Comparison of ENCODE assay signal across 9 mouse cellular contexts in the genomic region with DNA sequence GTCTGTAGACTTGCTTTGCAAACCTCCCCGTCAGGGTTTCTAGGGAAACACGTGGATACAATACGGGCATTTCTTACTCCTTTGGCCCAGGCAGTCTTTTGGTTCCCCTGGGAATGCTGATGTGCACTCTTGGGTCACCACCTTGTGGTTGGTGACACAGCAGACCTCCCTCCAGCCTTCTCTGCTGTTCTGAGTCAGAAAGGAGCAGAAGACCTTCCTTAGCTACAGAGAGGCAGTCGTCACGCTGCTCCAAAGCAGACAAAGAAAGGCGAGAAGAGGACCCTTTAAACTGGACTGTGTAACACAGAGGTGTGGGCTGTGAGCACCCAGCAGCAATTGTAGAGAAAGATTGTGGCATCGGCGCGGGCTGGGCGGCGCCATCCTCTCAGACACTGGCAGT. TPM values are rescaled to one million over a fixed set of nuclear protein-coding genes. Genes with fewer than 3 reads are reported as not detected.
DNase-seq lines count a peak whose midpoint lies in the region; ATAC-seq and TF ChIP-seq lines count a peak whose summit lies in the region.
"Had no signal": no experiment of that assay in that cellular context is flagged by ENCODE, and none has a peak within 500 bp of the region (broad histone marks: within the 10 kb centered on the region; RNA-seq: fewer than 3 reads in every experiment).

No protein-coding gene starts in this region.

- DNase-seq in heart, embryonic 10.5 days (ENCODE audit: low spot score), result no peak
- DNase-seq in heart, adult 9 months (ENCODE audit: low spot score in 2 of 2), result no peak
- no peak for DNase-seq in adipocyte (ENCODE audit: low spot score)
- DNase-seq in spleen, postnatal 14 days (ENCODE audit: low spot score in 2 of 2), result no peak

- TF ChIP-seq CTCF in E14TG2a.4 (conservative IDR thresholded peaks at IDR 0.05; ENCODE audit: low read length), result no peak

- no peaks in the 10 kb centered on the region for H3K9me3 ChIP-seq in heart, embryonic 10.5 days
- no peaks in the 10 kb centered on the region for H3K9me3 ChIP-seq in E14TG2a.4 (ENCODE audit: low read length)
- H3K9me3 ChIP-seq in forebrain, embryonic 15.5 days, result no peaks in the 10 kb centered on the region
- no peaks in the 10 kb centered on the region for H3K9me3 ChIP-seq in midbrain, embryonic 12.5 days

- H3K9ac ChIP-seq in forebrain, embryonic 15.5 days (replicated peaks), result peak overlapping the region; percentile 2
- H3K9ac ChIP-seq in midbrain, embryonic 12.5 days (replicated peaks), result peak overlapping the region; percentile 39; the same call in 1 of the 2 replicates

- H3K4me1 ChIP-seq in heart, embryonic 10.5 days, result peaks cover 20% of the 10 kb centered on the region
- H3K4me1 ChIP-seq in E14TG2a.4 (replicated peaks; ENCODE audit: low read depth, low read length), result peaks cover 89% of the 10 kb centered on the region
- peaks cover 32% of the 10 kb centered on the region for H3K4me1 ChIP-seq in forebrain, embryonic 15.5 days
- peaks cover 35% of the 10 kb centered on the region for H3K4me1 ChIP-seq in midbrain, embryonic 12.5 days

- peak; percentile 74 for ATAC-seq in forebrain, embryonic 15.5 days (replicated peaks)
- peak; percentile 41; the same call in 1 of the 2 replicates for ATAC-seq in midbrain, embryonic 12.5 days (ENCODE audit: low FRiP score, low read depth)
- ATAC-seq in megakaryocyte-erythroid progenitor cell, adult 5-6 weeks (replicated peaks; ENCODE audit: low FRiP score, low TSS enrichment, poor library complexity, severe bottlenecking), result no peak

- H3K4me3 ChIP-seq in heart, embryonic 10.5 days, result peak overlapping the region; percentile 15; the same call in 1 of the 2 replicates
- peak overlapping the region; percentile 10; the same call in 1 of the 2 replicates for H3K4me3 ChIP-seq in E14TG2a.4 (replicated peaks; ENCODE audit: low read length)
- no peak overlapping the region for H3K4me3 ChIP-seq in forebrain, embryonic 15.5 days
- no peak overlapping the region for H3K4me3 ChIP-seq in midbrain, embryonic 12.5 days

- peak overlapping the region; percentile 74 for H3K27ac ChIP-seq in heart, embryonic 10.5 days
- H3K27ac ChIP-seq in forebrain, embryonic 15.5 days (replicated peaks), result peak overlapping the region; percentile 88
- peak overlapping the region; percentile 89 for H3K27ac ChIP-seq in midbrain, embryonic 12.5 days (replicated peaks)

- 43% methylated on average over 11 of the region's 11 CpGs for WGBS in heart, embryonic 10.5 days
- 4% methylated on average over 11 of the region's 11 CpGs for WGBS in forebrain, embryonic 15.5 days
- WGBS in midbrain, embryonic 12.5 days, result 18% methylated on average over 11 of the region's 11 CpGs

- peak overlapping the region; percentile 25 for H3K4me2 ChIP-seq in forebrain, embryonic 15.5 days (replicated peaks)
- peak overlapping the region; percentile 36 for H3K4me2 ChIP-seq in midbrain, embryonic 12.5 days (replicated peaks)

- no peaks in the 10 kb centered on the region for H3K36me3 ChIP-seq in heart, embryonic 10.5 days
- H3K36me3 ChIP-seq in E14TG2a.4 (ENCODE audit: insufficient read depth, low read length), result no peaks in the 10 kb centered on the region
- no peaks in the 10 kb centered on the region for H3K36me3 ChIP-seq in forebrain, embryonic 15.5 days
- no peaks in the 10 kb centered on the region for H3K36me3 ChIP-seq in midbrain, embryonic 12.5 days

- no peaks in the 10 kb centered on the region for H3K27me3 ChIP-seq in heart, embryonic 10.5 days (ENCODE audit: insufficient read depth, poor library complexity, severe bottlenecking)
- no peaks in the 10 kb centered on the region for H3K27me3 ChIP-seq in E14TG2a.4 (ENCODE audit: insufficient read depth, low read length)
- H3K27me3 ChIP-seq in forebrain, embryonic 15.5 days, result no peaks in the 10 kb centered on the region
- peaks cover 4% of the 10 kb centered on the region; the same call in 1 of the 2 replicates for H3K27me3 ChIP-seq in midbrain, embryonic 12.5 days

RNA-seq across cellular contexts. Expression of a gene that starts 5.7 kb away (rescaled TPM):
- polyA plus RNA-seq in heart, embryonic 10.5 days (2016; fragmentation: Nextera tagmentation; extraction: Ambion mirVana), result 26.7 and 33.8 TPM in 2 replicates
- 53.6 and 55.3 TPM in 2 replicates for polyA plus RNA-seq in forebrain, embryonic 15.5 days (2015; fragmentation: Nextera tagmentation; extraction: Ambion mirVana)
- 44.3 and 46.4 TPM in 2 replicates for polyA plus RNA-seq in midbrain, embryonic 12.5 days (2016; fragmentation: Nextera tagmentation; extraction: Ambion mirVana)
- total RNA-seq in megakaryocyte-erythroid progenitor cell, adult 5-6 weeks (2014; fragmentation: Nextera tagmentation), result 29.2 and 35.6 TPM in 2 replicates
- 22.0 and 23.0 TPM in 2 replicates for total RNA-seq in megakaryocyte-erythroid progenitor cell, adult 5-6 weeks (2017)

RNA-seq across cellular contexts. Expression of a gene that starts 49.1 kb away (rescaled TPM):
- not detected in 2 replicates for polyA plus RNA-seq in heart, embryonic 10.5 days (2016; fragmentation: Nextera tagmentation; extraction: Ambion mirVana)
- 6.6 and 7.1 TPM in 2 replicates for polyA plus RNA-seq in forebrain, embryonic 15.5 days (2015; fragmentation: Nextera tagmentation; extraction: Ambion mirVana)
- polyA plus RNA-seq in midbrain, embryonic 12.5 days (2016; fragmentation: Nextera tagmentation; extraction: Ambion mirVana), result 0.98 and 1.9 TPM in 2 replicates
- not detected in 2 replicates for total RNA-seq in megakaryocyte-erythroid progenitor cell, adult 5-6 weeks (2014; fragmentation: Nextera tagmentation)
- total RNA-seq in megakaryocyte-erythroid progenitor cell, adult 5-6 weeks (2017), result not detected in 2 replicates
- polyA plus RNA-seq: spleen, adult 2 months had no signal

RNA-seq across cellular contexts. Expression of a gene that starts 56.6 kb away (rescaled TPM):
- polyA plus RNA-seq in heart, embryonic 10.5 days (2016; fragmentation: Nextera tagmentation; extraction: Ambion mirVana), result 28.7 and 35.3 TPM in 2 replicates
- polyA plus RNA-seq in forebrain, embryonic 15.5 days (2015; fragmentation: Nextera tagmentation; extraction: Ambion mirVana), result 94.9 and 95.8 TPM in 2 replicates
- 74.0 and 76.0 TPM in 2 replicates for polyA plus RNA-seq in midbrain, embryonic 12.5 days (2016; fragmentation: Nextera tagmentation; extraction: Ambion mirVana)
- 0.76 and 0.94 TPM in 2 replicates for total RNA-seq in megakaryocyte-erythroid progenitor cell, adult 5-6 weeks (2014; fragmentation: Nextera tagmentation)
- 1.1 and 2.7 TPM in 2 replicates for total RNA-seq in megakaryocyte-erythroid progenitor cell, adult 5-6 weeks (2017)

Comparison
In these comparisons a context has a peak if more than half of its experiments do, and no peak if none do; other contexts are left out.
1. H3K4me3 ChIP-seq: peak in heart, embryonic 10.5 days (single experiment) and E14TG2a.4 (single experiment); none in forebrain, embryonic 15.5 days (single experiment) and midbrain, embryonic 12.5 days (single experiment).
2. Peak in every context shown above with its lines, with median percentiles within 50 percentile points of each other: H3K27ac ChIP-seq.